8 mouse cellular contexts compared by ENCODE assay signal in genomic region chr19:46055752-46056387, GRCm38 (mm10). TPM values are rescaled to one million over a fixed set of nuclear protein-coding genes. Genes with fewer than 3 reads are reported as not detected.
DNase-seq lines count a peak whose midpoint lies in the region; ATAC-seq lines count a peak whose summit lies in the region.

No protein-coding gene starts in this region.

- H3K9me3 ChIP-seq in hindbrain, embryonic 11.5 days (ENCODE audit: control insufficient read depth, low read length): no peaks in the 10 kb centered on the region
- no peaks in the 10 kb centered on the region for H3K9me3 ChIP-seq in megakaryocyte, embryonic 14.5 days

- ATAC-seq in common myeloid progenitor, adult 5-6 weeks (replicated peaks; ENCODE audit: low read depth, poor library complexity, severe bottlenecking): peak; percentile 79
- peak; percentile 78 for ATAC-seq in hindbrain, embryonic 11.5 days (ENCODE audit: low FRiP score)

- H3K9ac ChIP-seq in hindbrain, embryonic 11.5 days (ENCODE audit: low read depth, low read length): peak overlapping the region; percentile 32; the same call in 1 of the 2 replicates

- no peak overlapping the region for H3K27ac ChIP-seq in hindbrain, embryonic 11.5 days (ENCODE audit: low read depth, low read length)

- WGBS in hindbrain, embryonic 11.5 days: under 1% methylated on average over 11 of the region's 11 CpGs

- H3K4me1 ChIP-seq in hindbrain, embryonic 11.5 days (replicated peaks; ENCODE audit: control insufficient read depth, insufficient read depth, low read length): no peaks in the 10 kb centered on the region
- peaks cover 47% of the 10 kb centered on the region for H3K4me1 ChIP-seq in megakaryocyte, embryonic 14.5 days

- DNase-seq in kidney, postnatal 10 days: peak; percentile 67
- DNase-seq in kidney, postnatal 14 days: no peak
- no peak for DNase-seq in hindbrain, embryonic 11.5 days (ENCODE audit: low spot score)
- no peak for DNase-seq in adrenal gland, postnatal 4 days (ENCODE audit: low spot score in 2 of 2)
- DNase-seq in embryo, embryonic 10 days (ENCODE audit: low spot score): no peak
- DNase-seq in embryo, embryonic 10.5 days (ENCODE audit: low spot score): no peak

- H3K36me3 ChIP-seq in hindbrain, embryonic 11.5 days (ENCODE audit: control insufficient read depth, insufficient read depth, low read length): no peaks in the 10 kb centered on the region
- peaks cover 6% of the 10 kb centered on the region for H3K36me3 ChIP-seq in megakaryocyte, embryonic 14.5 days (replicated peaks; ENCODE audit: low read length)

- H3K4me2 ChIP-seq in hindbrain, embryonic 11.5 days (replicated peaks; ENCODE audit: low read depth, low read length): peak overlapping the region; percentile 83; the same call in 1 of the 2 replicates

- H3K4me3 ChIP-seq in hindbrain, embryonic 11.5 days (ENCODE audit: low read depth, low read length): peak overlapping the region; percentile 87
- peak overlapping the region; percentile 96 for H3K4me3 ChIP-seq in megakaryocyte, embryonic 14.5 days (replicated peaks)

- no peaks in the 10 kb centered on the region for H3K27me3 ChIP-seq in hindbrain, embryonic 11.5 days (ENCODE audit: control insufficient read depth, insufficient read depth, low read length)
- H3K27me3 ChIP-seq in megakaryocyte, embryonic 14.5 days (replicated peaks): no peaks in the 10 kb centered on the region

RNA-seq across cellular contexts. Expression of gene Ldb1, which starts 10.9 kb away (rescaled TPM):
- total RNA-seq in common myeloid progenitor, adult 5-6 weeks (2017): 136 and 160 TPM in 2 replicates
- 87.9 and 95.8 TPM in 2 replicates for polyA plus RNA-seq in hindbrain, embryonic 11.5 days (2014; fragmentation: Nextera tagmentation; extraction: Ambion mirVana)
- polyA plus RNA-seq in megakaryocyte, embryonic 14.5 days (2012; ENCODE audit: insufficient read depth, low replicate concordance): 349 and 424 TPM in 2 replicates
- 100 to 1,000 TPM; 161 TPM for total RNA-seq in adrenal gland, postnatal 4 days (2021)

RNA-seq across cellular contexts. Expression of gene Pprc1, which starts 11.2 kb away (rescaled TPM):
- total RNA-seq in common myeloid progenitor, adult 5-6 weeks (2017): 15.0 and 48.0 TPM in 2 replicates
- 42.7 and 45.8 TPM in 2 replicates for polyA plus RNA-seq in hindbrain, embryonic 11.5 days (2014; fragmentation: Nextera tagmentation; extraction: Ambion mirVana)
- 8.7 and 12.2 TPM in 2 replicates for polyA plus RNA-seq in megakaryocyte, embryonic 14.5 days (2012; ENCODE audit: insufficient read depth, low replicate concordance)
- total RNA-seq in adrenal gland, postnatal 4 days (2021): 10 to 100 TPM; 30.5 to 40.2 TPM

RNA-seq across cellular contexts. Expression of gene Nolc1, which starts 19.8 kb away (rescaled TPM):
- 197 and 199 TPM in 2 replicates for total RNA-seq in common myeloid progenitor, adult 5-6 weeks (2017)
- 102 and 103 TPM in 2 replicates for polyA plus RNA-seq in hindbrain, embryonic 11.5 days (2014; fragmentation: Nextera tagmentation; extraction: Ambion mirVana)
- polyA plus RNA-seq in megakaryocyte, embryonic 14.5 days (2012; ENCODE audit: insufficient read depth, low replicate concordance): 14.7 and 44.5 TPM in 2 replicates
- 10 to 100 TPM; 44.7 to 46.2 TPM for total RNA-seq in adrenal gland, postnatal 4 days (2021)

RNA-seq across cellular contexts. Expression of gene Hps6, which starts 52.6 kb away (rescaled TPM):
- 4.1 and 4.9 TPM in 2 replicates for total RNA-seq in common myeloid progenitor, adult 5-6 weeks (2017)
- 1.0 and 1.9 TPM in 2 replicates for polyA plus RNA-seq in hindbrain, embryonic 11.5 days (2014; fragmentation: Nextera tagmentation; extraction: Ambion mirVana)
- 8.7 and 9.6 TPM in 2 replicates for polyA plus RNA-seq in megakaryocyte, embryonic 14.5 days (2012; ENCODE audit: insufficient read depth, low replicate concordance)
- 10 to 100 TPM; 16.5 to 17.1 TPM for total RNA-seq in adrenal gland, postnatal 4 days (2021)

RNA-seq across cellular contexts. Expression of gene Armh3, which starts 57.6 kb away (rescaled TPM):
- 7.4 and 9.5 TPM in 2 replicates for total RNA-seq in common myeloid progenitor, adult 5-6 weeks (2017)
- 13.7 and 15.3 TPM in 2 replicates for polyA plus RNA-seq in hindbrain, embryonic 11.5 days (2014; fragmentation: Nextera tagmentation; extraction: Ambion mirVana)
- 0.89 and 2.1 TPM in 2 replicates for polyA plus RNA-seq in megakaryocyte, embryonic 14.5 days (2012; ENCODE audit: insufficient read depth, low replicate concordance)
- 10 to 100 TPM; 21.6 to 21.9 TPM for total RNA-seq in adrenal gland, postnatal 4 days (2021)
